In genomic region chr5:128637071-128638015, GRCm38 (mm10) we compare ENCODE assay signal across 16 mouse cellular contexts. TPM values are rescaled to one million over a fixed set of nuclear protein-coding genes. Genes with fewer than 3 reads are reported as not detected.
DNase-seq lines count a peak whose midpoint lies in the region; ATAC-seq and TF ChIP-seq lines count a peak whose summit lies in the region.
"Had no signal": no experiment of that assay in that cellular context is flagged by ENCODE, and none has a peak within 500 bp of the region (broad histone marks: within the 10 kb centered on the region; RNA-seq: fewer than 3 reads in every experiment).

No protein-coding gene starts in this region.

- no peaks in the 10 kb centered on the region for H3K27me3 ChIP-seq in forebrain, embryonic 10.5 days (ENCODE audit: poor library complexity, severe bottlenecking)
- no peaks in the 10 kb centered on the region for H3K27me3 ChIP-seq in forebrain, embryonic 13.5 days
- H3K27me3 ChIP-seq in E14TG2a.4 (ENCODE audit: insufficient read depth, low read length): peaks cover 3% of the 10 kb centered on the region
- H3K27me3 ChIP-seq in embryonic facial prominence, embryonic 11.5 days (ENCODE audit: control insufficient read depth, insufficient read depth, low read length): no peaks in the 10 kb centered on the region

- H3K9me3 ChIP-seq in forebrain, embryonic 10.5 days: no peaks in the 10 kb centered on the region
- no peaks in the 10 kb centered on the region for H3K9me3 ChIP-seq in forebrain, embryonic 13.5 days (replicated peaks)
- no peaks in the 10 kb centered on the region for H3K9me3 ChIP-seq in E14TG2a.4 (ENCODE audit: low read length)
- H3K9me3 ChIP-seq in embryonic facial prominence, embryonic 11.5 days (replicated peaks; ENCODE audit: control insufficient read depth, low read length): no peaks in the 10 kb centered on the region

- H3K36me3 ChIP-seq in forebrain, embryonic 10.5 days (replicated peaks): no peaks in the 10 kb centered on the region
- H3K36me3 ChIP-seq in forebrain, embryonic 13.5 days (ENCODE audit: poor library complexity, severe bottlenecking): no peaks in the 10 kb centered on the region
- H3K36me3 ChIP-seq in E14TG2a.4 (ENCODE audit: insufficient read depth, low read length): no peaks in the 10 kb centered on the region
- no peaks in the 10 kb centered on the region for H3K36me3 ChIP-seq in embryonic facial prominence, embryonic 11.5 days (replicated peaks; ENCODE audit: control insufficient read depth, insufficient read depth, low read depth, low read length)

- peak; percentile 66 for TF ChIP-seq CTCF in E14TG2a.4 (conservative IDR thresholded peaks at IDR 0.05; ENCODE audit: low read length)

- H3K4me3 ChIP-seq in forebrain, embryonic 10.5 days: no peak overlapping the region
- no peak overlapping the region for H3K4me3 ChIP-seq in forebrain, embryonic 13.5 days
- H3K4me3 ChIP-seq in E14TG2a.4 (replicated peaks; ENCODE audit: low read length): no peak overlapping the region
- no peak overlapping the region for H3K4me3 ChIP-seq in embryonic facial prominence, embryonic 11.5 days (ENCODE audit: low read depth, low read length)
- H3K4me3 ChIP-seq: myocyte had no signal

- H3K27ac ChIP-seq in forebrain, embryonic 10.5 days: peak overlapping the region; percentile 25; the same call in 1 of the 2 replicates
- H3K27ac ChIP-seq in forebrain, embryonic 13.5 days: no peak overlapping the region
- no peak overlapping the region; the same call in 1 of the 2 replicates for H3K27ac ChIP-seq in embryonic facial prominence, embryonic 11.5 days (replicated peaks; ENCODE audit: low read depth, low read length)

- H3K4me1 ChIP-seq in forebrain, embryonic 10.5 days: peaks cover 29% of the 10 kb centered on the region
- no peaks in the 10 kb centered on the region for H3K4me1 ChIP-seq in forebrain, embryonic 13.5 days
- peaks cover 8% of the 10 kb centered on the region; the same call in 1 of the 2 replicates for H3K4me1 ChIP-seq in E14TG2a.4 (replicated peaks; ENCODE audit: low read depth, low read length)
- 0 out of 2 replicates have a peak, but pooled peaks cover 2% of the 10 kb centered on the region for H3K4me1 ChIP-seq in embryonic facial prominence, embryonic 11.5 days (ENCODE audit: control insufficient read depth, insufficient read depth, low read length)

- ATAC-seq in forebrain, embryonic 13.5 days: no peak
- ATAC-seq in embryonic facial prominence, embryonic 11.5 days (replicated peaks; ENCODE audit: insufficient number of reproducible peaks, low FRiP score, low TSS enrichment, low read depth): no peak; the same call in 1 of the 2 replicates
- ATAC-seq in megakaryocyte progenitor cell, adult 5-6 weeks (replicated peaks; ENCODE audit: poor library complexity): no peak

- WGBS in forebrain, embryonic 10.5 days: 82% methylated on average over 26 of the region's 26 CpGs
- 89% methylated on average over 26 of the region's 26 CpGs for WGBS in forebrain, embryonic 13.5 days
- 71% methylated on average over 26 of the region's 26 CpGs for WGBS in embryonic facial prominence, embryonic 11.5 days

- H3K9ac ChIP-seq in forebrain, embryonic 13.5 days: no peak overlapping the region
- no peak overlapping the region for H3K9ac ChIP-seq in embryonic facial prominence, embryonic 11.5 days (replicated peaks; ENCODE audit: low read length)

- DNase-seq in forebrain, embryonic 10.5 days (ENCODE audit: extremely low spot score, low spot score): peak; percentile 25
- DNase-seq in embryonic facial prominence, embryonic 11.5 days (ENCODE audit: low spot score): peak; percentile 92
- peak; percentile 7 for DNase-seq in naive thymus-derived CD4-positive, alpha-beta T cell, adult 2 months (ENCODE audit: low read depth)
- DNase-seq in adipocyte (ENCODE audit: low spot score): no peak
- no peak for DNase-seq in adrenal gland, adult (ENCODE audit: inconsistent age in 2 of 2, low spot score in 1 of 2)
- DNase-seq: adrenal gland, postnatal 10 days; cerebellum, adult 11 months; heart, adult 11 months; heart, postnatal 10 days; kidney, postnatal 10 days had no signal

- no peak overlapping the region for H3K4me2 ChIP-seq in forebrain, embryonic 13.5 days
- no peak overlapping the region for H3K4me2 ChIP-seq in embryonic facial prominence, embryonic 11.5 days (ENCODE audit: low read depth, low read length)

RNA-seq across cellular contexts. Expression of gene Fzd10, which starts 36.7 kb away (rescaled TPM):
- 3.0 and 3.5 TPM in 2 replicates for polyA plus RNA-seq in forebrain, embryonic 10.5 days (2016; fragmentation: Nextera tagmentation; extraction: Ambion mirVana)
- 2.0 TPM in 2 replicates for polyA plus RNA-seq in forebrain, embryonic 13.5 days (2015; fragmentation: Nextera tagmentation; extraction: Ambion mirVana)
- polyA plus RNA-seq in embryonic facial prominence, embryonic 11.5 days (2014; fragmentation: Nextera tagmentation; extraction: Ambion mirVana): 5.5 and 5.6 TPM in 2 replicates
- not detected in 2 replicates for total RNA-seq in megakaryocyte progenitor cell, adult 5-6 weeks (2015)
- not detected in 2 replicates for total RNA-seq in megakaryocyte progenitor cell, adult 5-6 weeks (2017)
- total RNA-seq: megakaryocyte-erythroid progenitor cell, adult 5-6 weeks had no signal
- polyA plus RNA-seq: liver, embryonic 16.5 days; myocyte had no signal

Comparison
In these comparisons a context has a peak if more than half of its experiments do, and no peak if none do; other contexts are left out.
1. DNase-seq: peak in forebrain, embryonic 10.5 days (single experiment), embryonic facial prominence, embryonic 11.5 days (single experiment) and naive thymus-derived CD4-positive, alpha-beta T cell, adult 2 months (single experiment); none in adipocyte (single experiment) and adrenal gland, adult (0 of 2).